Mouse (Mus musculus) layer of hippocampus, postnatal 25 days (tissue): Measurements from ENCODE around the gene Mboat1. TPM values are rescaled to one million over a fixed set of nuclear protein-coding genes. Genes with fewer than 3 reads are reported as not detected.

Experiments
- DNase-seq, 2 experiments: peaks; one replicate each; pipeline ENCODE4 v3.0.0; 2022; ENCODE audit warnings: mixed read lengths in 2 of 2, low spot score in 1 of 2; ENCODE audit errors: extremely low spot score in 1 of 2
- total RNA-seq, 2 experiments: library from RNA; stranded (reverse); gene quantifications; 2 replicates each; pipeline ENCODE4 v1.2.3; 2021

Mboat1 gene
- total RNA-seq, 2 experiments from 2014 or later: 0.94 to 1.7 TPM

- no peak for DNase-seq
Measured at GRCm38 (mm10) chr13:30239396-30239795, 103.1 kb downstream of the Mboat1 start.

DNA sequence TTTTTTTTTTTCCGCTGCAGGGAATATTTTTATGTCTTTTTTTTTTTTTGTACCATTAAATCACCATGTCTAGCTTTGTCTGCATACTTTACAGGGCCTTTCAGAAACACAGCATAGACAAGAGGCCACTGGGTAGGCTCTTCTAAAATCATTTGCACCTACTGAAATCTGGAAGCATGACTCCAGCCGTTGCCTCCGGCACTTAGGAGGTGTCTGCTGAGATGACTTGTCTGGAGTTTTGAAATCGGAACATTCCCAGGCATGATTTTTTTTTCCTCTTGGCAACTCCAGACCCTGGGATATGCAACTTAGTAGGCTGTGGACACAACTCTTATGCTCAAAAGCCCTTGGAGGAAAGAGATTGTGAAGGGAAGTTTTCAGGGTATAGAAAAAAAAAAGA lies 109.3 kb downstream of the Mboat1 start:
- DNase-seq: no peak

DNA sequence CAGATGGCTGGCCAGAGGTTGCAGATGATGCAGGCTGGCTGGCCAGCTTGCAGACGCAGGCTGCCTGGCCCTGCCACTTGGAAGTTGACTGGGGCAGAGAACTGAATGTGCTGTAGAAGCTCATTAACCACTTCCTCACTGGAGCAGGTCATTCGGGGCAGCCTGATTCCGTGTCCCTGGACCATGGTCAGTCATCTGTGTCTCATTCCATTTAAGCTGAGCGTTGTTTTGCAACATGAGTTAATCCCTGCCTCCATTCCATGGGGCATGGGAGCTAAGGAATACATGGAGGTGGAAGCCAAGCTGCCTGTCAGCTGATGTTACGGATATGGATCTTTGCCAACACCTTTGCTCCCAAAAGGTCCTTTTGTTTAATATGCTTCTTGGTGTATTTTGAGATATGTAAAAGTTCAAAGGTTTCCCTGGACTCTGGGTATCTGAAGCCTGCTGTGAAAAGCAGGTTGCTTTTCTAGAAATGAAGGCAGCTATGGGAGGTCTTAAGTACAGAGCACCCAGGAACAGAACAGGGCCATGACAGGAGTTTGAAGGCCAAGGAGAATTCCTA lies 114.1 kb downstream of the Mboat1 start:
- no peak for DNase-seq

GRCm38 (mm10) chr13:30251431-30251830 lies 115.1 kb downstream of the Mboat1 start:
- DNase-seq: no peak

DNA sequence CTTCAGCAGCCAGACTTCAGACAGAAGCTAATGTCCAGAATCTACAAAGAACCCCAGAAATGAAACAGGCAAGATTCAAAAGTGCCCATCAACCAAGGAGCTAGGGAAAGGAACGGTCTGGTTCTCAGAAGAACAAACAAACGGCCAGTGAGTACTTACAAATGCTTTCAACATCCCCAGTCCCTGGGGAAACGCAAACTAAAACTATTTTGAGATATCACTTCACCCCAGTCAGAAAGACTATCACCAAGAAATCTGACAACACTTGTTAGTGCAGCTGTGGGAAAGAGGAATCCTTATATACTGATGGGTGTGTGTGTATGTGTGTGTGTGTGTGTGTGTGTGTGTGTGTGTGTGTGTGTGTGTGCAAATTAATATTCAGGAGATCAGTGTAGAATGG lies 116.4 kb downstream of the Mboat1 start:
- DNase-seq: no peak

DNA sequence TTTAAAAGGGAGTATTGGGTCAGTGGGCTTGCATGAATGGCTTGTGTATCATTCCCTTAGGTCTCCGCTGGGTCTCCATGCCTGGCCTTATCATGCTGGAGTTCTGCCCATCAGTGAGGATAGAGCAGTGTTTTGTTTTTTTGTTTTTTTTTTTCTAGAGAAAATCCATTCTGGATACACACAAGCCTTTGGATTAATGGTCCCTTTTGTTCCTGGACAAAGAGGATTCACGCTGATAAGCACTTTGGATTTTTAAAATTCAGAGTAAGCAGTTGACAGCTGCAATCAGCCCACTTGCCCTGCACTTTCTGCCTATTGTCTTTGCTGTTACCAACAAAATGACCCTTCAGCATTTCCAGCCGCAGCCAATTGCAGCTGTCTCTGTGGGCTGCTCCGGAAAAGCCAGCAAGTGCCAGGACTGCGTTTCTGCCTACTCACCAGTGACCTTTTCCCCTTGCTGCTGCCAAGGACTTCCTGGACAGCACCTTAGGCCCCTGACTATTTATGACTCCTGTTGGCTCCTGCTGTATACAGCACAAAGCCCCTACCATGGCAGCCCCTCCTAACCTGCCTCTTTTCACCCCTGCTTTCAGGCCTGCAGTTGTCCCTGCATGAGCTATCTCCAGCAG lies 117.5 kb downstream of the Mboat1 start:
- no peak for DNase-seq

- DNase-seq: no peak
Measured at GRCm38 (mm10) chr13:30254421-30254820, 118.1 kb downstream of the Mboat1 start.

GRCm38 (mm10) chr13:30258802-30259201 lies 122.5 kb downstream of the Mboat1 start:
- DNase-seq: no peak

DNA sequence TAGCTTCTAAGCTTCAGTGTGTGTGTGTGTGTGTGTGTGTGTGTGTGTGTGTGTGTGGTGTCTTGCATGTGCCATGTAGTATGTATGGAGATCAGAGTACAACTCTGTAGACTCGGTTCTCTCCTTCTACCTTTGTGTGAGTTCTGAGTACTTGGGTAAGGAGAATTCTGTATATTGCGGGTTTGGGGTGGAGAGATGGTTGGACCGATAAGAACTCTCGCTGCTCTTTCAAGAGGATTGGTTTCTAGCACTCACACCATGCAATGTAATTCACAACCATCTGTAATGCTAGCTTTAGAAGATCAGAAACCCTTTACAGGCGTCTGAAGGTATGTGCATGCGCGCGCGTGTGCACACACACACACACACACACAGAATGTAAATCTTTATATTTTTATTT lies 123.0 kb downstream of the Mboat1 start:
- no peak for DNase-seq

- DNase-seq: peak; percentile 61 to 78
Measured at GRCm38 (mm10) chr13:30259912-30260560, 123.7 kb downstream of the Mboat1 start.

- no peak for DNase-seq
Measured at GRCm38 (mm10) chr13:30263681-30264080, 127.4 kb downstream of the Mboat1 start.

- DNase-seq: no peak
Measured at GRCm38 (mm10) chr13:30264303-30264702, 128.0 kb downstream of the Mboat1 start.

GRCm38 (mm10) chr13:30264765-30265164 lies 128.5 kb downstream of the Mboat1 start:
- DNase-seq: no peak

DNA sequence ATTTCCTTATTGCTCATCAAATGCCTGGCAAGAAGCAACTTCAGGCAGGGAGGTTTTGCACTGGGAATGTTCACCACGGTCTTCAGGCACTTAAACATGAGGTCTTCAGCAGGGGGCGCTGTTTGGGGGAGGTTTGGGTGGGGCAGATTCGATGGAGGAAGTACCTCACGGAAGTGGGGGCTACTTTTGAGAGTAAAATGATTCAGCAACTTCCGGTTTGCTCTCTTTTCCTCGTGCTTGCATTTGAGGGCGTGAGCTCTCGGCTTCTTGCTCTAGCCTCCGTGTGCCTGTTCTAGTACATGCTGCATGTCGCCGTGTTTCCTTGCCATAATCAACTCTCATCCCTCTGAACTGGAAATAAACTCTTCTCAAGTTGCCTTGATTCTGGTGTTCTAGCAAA lies 129.7 kb downstream of the Mboat1 start:
- DNase-seq: no peak

GRCm38 (mm10) chr13:30272040-30272686 lies 135.9 kb downstream of the Mboat1 start:
- DNase-seq: peak in 1 of 2 experiments; percentile 61

Other genes starting within 250 kb of the Mboat1 start
- gene E2f3, start 150.4 kb upstream of the Mboat1 start, total RNA-seq: 10 to 100 TPM; 24.2 to 25.6 TPM
- gene Agtr1a, start 200.0 kb downstream of the Mboat1 start, total RNA-seq: 1 to 10 TPM; 1.9 to 2.0 TPM